Mouse (Mus musculus) midbrain, embryonic 13.5 days (tissue): ENCODE results near the gene Plcb4. TPM values are rescaled to one million over a fixed set of nuclear protein-coding genes. Genes with fewer than 3 reads are reported as not detected.
A peak's percentile ranks its signal among the peaks of the same experiment; 100 is the strongest.

Experiments
- ATAC-seq: fragments of 200-750 bp; cut with Nextera tagmentation; 2 replicates; pipeline ENCODE4 v1.8.0; 2017; ENCODE audit warnings: mild to moderate bottlenecking, moderate TSS enrichment, moderate library complexity
- H3K27ac ChIP-seq: fragments of 300-500 bp; sonication (generic); 2 replicates; pipeline ENCODE4 v1.5.1; 2015; ENCODE audit warnings: inconsistent platforms, mild to moderate bottlenecking, moderate library complexity
- H3K27me3 ChIP-seq: fragments of 300-500 bp; sonication (generic); 2 replicates; pipeline ENCODE4 v1.6.1; 2015; ENCODE audit warnings: mild to moderate bottlenecking, inconsistent platforms
- H3K36me3 ChIP-seq: fragments of 300-500 bp; sonication (generic); 2 replicates; pipeline ENCODE4 v1.6.1; 2015; ENCODE audit warnings: mild to moderate bottlenecking, inconsistent platforms
- H3K4me1 ChIP-seq: fragments of 300-500 bp; sonication (generic); replicated peaks from 2 replicates; pipeline ENCODE4 v1.6.1; 2015; ENCODE audit warnings: inconsistent platforms
- H3K4me2 ChIP-seq: fragments of 300-500 bp; sonication (generic); replicated peaks from 2 replicates; pipeline ENCODE4 v1.6.1; 2015; ENCODE audit warnings: moderate library complexity, mild to moderate bottlenecking, inconsistent platforms
- H3K4me3 ChIP-seq: fragments of 300-500 bp; sonication (generic); replicated peaks from 2 replicates; pipeline ENCODE4 v1.5.1; 2015; ENCODE audit warnings: mild to moderate bottlenecking, inconsistent platforms
- H3K9ac ChIP-seq: fragments of 300-500 bp; sonication (generic); replicated peaks from 2 replicates; pipeline ENCODE4 v1.6.1; 2015; ENCODE audit warnings: mild to moderate bottlenecking, inconsistent platforms
- H3K9me3 ChIP-seq: fragments of 300-500 bp; sonication (generic); 2 replicates; pipeline ENCODE4 v1.6.1; 2016; ENCODE audit warnings: mild to moderate bottlenecking, inconsistent platforms
- WGBS: fragments of 180-500 bp; shearing (Covaris S2); methylation state at CpG from one replicate; pipeline ENCODE4 v1.1.7; 2015; 5-methylcytosine and 5-hydroxymethylcytosine counted together
- polyA plus RNA-seq: library from polyadenylated mRNA; unstranded; fragments of >200 nt; fragmentation: Nextera tagmentation; extraction: Ambion mirVana; gene quantifications from 2 replicates; pipeline ENCODE4 v1.2.1, GENCODE M21; 2015

The Plcb4 gene
- polyA plus RNA-seq, 1 experiment from 2014 or later = 38.2 TPM

DNA sequence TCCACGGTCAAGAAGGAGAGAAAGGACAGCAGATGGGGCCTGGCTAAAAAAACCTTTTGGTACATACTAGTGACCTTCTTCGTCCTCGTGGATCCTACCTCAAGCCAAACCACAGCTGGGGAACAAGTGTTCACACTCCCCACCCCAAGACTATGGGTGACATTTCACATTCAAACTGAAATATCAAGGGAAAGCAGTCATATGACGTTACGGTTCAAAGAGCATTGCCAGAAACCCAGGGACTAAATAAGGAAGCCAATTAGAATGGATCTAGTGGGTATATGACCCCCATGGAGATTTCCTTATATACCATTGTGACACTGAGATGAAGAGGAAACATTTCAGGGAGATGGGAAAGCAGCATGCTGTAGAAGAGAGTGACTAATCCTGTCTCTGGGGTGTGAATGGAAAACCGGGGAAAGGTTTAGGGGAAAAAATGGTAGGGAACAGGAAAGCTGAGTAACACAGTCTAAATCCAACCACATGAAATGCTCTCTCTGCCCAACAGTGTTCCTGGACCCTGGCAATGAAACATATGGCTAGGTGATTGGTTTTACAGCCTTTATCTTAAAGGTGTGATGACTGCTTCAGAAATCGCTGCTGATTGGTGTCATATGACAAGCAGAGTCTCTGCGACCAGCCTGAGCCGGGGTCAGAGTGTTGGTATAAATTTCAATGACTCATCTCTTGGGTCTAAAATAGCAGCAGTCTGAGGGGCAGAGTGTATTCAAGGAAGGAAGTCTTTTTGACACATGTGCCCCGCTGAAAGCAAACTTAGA, 114.6 kb downstream of the Plcb4 start:
- ATAC-seq = no peak
- Histone ChIP-seq H3K36me3 (no peaks in the 10 kb centered on the region), H3K4me2 (no peak overlapping the region), H3K4me3 (no peak overlapping the region), H3K9me3 (no peaks in the 10 kb centered on the region), H3K4me1 (peaks cover 7% of the 10 kb centered on the region), H3K27me3 (no peaks in the 10 kb centered on the region), H3K9ac (no peak overlapping the region), H3K27ac (no peak overlapping the region)
- 70% methylated on average over 10 of the region's 10 CpGs for WGBS

- no peak overlapping the region for H3K27ac ChIP-seq
- no peak overlapping the region for H3K9ac ChIP-seq
- H3K36me3 ChIP-seq = no peaks in the 10 kb centered on the region
- H3K9me3 ChIP-seq = no peaks in the 10 kb centered on the region
- no peaks in the 10 kb centered on the region for H3K27me3 ChIP-seq
- no peak overlapping the region for H3K4me2 ChIP-seq
- 87% methylated on average over 4 of the region's 4 CpGs for whole genome bisulfite sequencing
- peaks cover 7% of the 10 kb centered on the region for H3K4me1 ChIP-seq
- H3K4me3 ChIP-seq = no peak overlapping the region
- ATAC-seq = no peak
Measured at GRCm38 (mm10) chr2:135775026-135775425, 116.2 kb downstream of the Plcb4 start.

DNA sequence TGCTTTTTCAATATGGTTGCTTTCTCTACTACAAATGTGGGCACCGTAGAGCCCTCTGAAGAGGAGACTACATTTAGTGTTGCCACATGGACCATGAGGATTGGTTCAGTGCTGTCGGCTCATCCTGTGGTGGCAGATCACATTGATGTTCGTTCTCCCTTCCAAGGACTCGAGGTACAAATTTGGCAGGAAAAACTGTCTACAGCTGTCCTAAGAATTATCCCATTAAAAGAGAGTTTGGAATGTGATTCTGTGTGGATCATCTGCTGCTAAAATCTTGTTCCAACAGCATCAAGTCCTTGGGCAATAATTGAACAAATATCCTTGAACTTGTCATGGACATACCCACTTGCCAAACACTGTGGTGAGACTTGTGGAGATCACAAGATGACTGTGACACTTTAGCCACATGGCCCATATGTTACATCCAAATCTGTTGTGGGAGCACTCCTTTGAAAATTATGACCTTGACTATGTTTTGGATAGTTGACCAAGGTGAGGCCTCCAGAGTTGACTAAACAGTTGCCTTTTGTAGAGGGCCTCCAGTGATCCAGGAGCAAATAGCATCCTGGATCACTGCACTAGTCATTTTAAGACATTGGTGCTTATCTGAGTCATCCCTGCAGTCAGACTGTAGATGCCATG, 117.4 kb downstream of the Plcb4 start:
- no peak overlapping the region for H3K9ac ChIP-seq
- H3K4me1 ChIP-seq = peaks cover 7% of the 10 kb centered on the region
- no peak overlapping the region for H3K4me2 ChIP-seq
- H3K27ac ChIP-seq = no peak overlapping the region
- no peaks in the 10 kb centered on the region for H3K27me3 ChIP-seq
- WGBS = 95% methylated on average over 4 of the region's 4 CpGs
- no peaks in the 10 kb centered on the region for H3K36me3 ChIP-seq
- no peaks in the 10 kb centered on the region for H3K9me3 ChIP-seq
- no peak overlapping the region for H3K4me3 ChIP-seq
- ATAC-seq = no peak

- H3K9ac ChIP-seq = no peak overlapping the region
- no peaks in the 10 kb centered on the region for H3K27me3 ChIP-seq
- no peak for ATAC-seq
- WGBS = 82% methylated on average over 6 of the region's 6 CpGs
- H3K4me3 ChIP-seq = no peak overlapping the region
- H3K27ac ChIP-seq = no peak overlapping the region
- H3K36me3 ChIP-seq = no peaks in the 10 kb centered on the region
- no peaks in the 10 kb centered on the region for H3K9me3 ChIP-seq
- H3K4me2 ChIP-seq = no peak overlapping the region
- no peaks in the 10 kb centered on the region for H3K4me1 ChIP-seq
Measured at GRCm38 (mm10) chr2:135781391-135781790, 122.6 kb downstream of the Plcb4 start.

- no peak for ATAC-seq
Measured at GRCm38 (mm10) chr2:135787415-135787814, 128.6 kb downstream of the Plcb4 start.

GRCm38 (mm10) chr2:135792907-135793306, 134.1 kb downstream of the Plcb4 start:
- Histone ChIP-seq H3K27me3 (no peaks in the 10 kb centered on the region), H3K27ac (no peak overlapping the region), H3K4me3 (no peak overlapping the region), H3K36me3 (no peaks in the 10 kb centered on the region), H3K9ac (no peak overlapping the region), H3K4me1 (peaks cover 23% of the 10 kb centered on the region), H3K4me2 (no peak overlapping the region), H3K9me3 (no peaks in the 10 kb centered on the region)
- WGBS = 74% methylated on average over 4 of the region's 4 CpGs
- ATAC-seq = peak; percentile 40; the same call in 1 of the 2 replicates

More at GRCm38 (mm10) chr2:135787415-135787814, 128.6 kb downstream of the Plcb4 start:
- Histone ChIP-seq H3K9me3 (no peaks in the 10 kb centered on the region), H3K4me2 (no peak overlapping the region), H3K27me3 (no peaks in the 10 kb centered on the region), H3K9ac (no peak overlapping the region), H3K36me3 (0 out of 2 replicates have a peak, but pooled peaks cover 2% of the 10 kb centered on the region), H3K4me1 (peaks cover 7% of the 10 kb centered on the region; the same call in 1 of the 2 replicates), H3K4me3 (no peak overlapping the region), H3K27ac (no peak overlapping the region)
- WGBS = 97% methylated on average over 6 of the region's 6 CpGs

- no peaks in the 10 kb centered on the region for H3K27me3 ChIP-seq
- no peaks in the 10 kb centered on the region for H3K9me3 ChIP-seq
- H3K9ac ChIP-seq = no peak overlapping the region
- peaks cover 31% of the 10 kb centered on the region for H3K4me1 ChIP-seq
- H3K27ac ChIP-seq = no peak overlapping the region
- ATAC-seq = no peak
- 94% methylated on average over 5 of the region's 5 CpGs for WGBS
- H3K4me2 ChIP-seq = no peak overlapping the region
- H3K36me3 ChIP-seq = no peaks in the 10 kb centered on the region
- H3K4me3 ChIP-seq = no peak overlapping the region
Measured at GRCm38 (mm10) chr2:135796684-135797083, 137.9 kb downstream of the Plcb4 start.

DNA sequence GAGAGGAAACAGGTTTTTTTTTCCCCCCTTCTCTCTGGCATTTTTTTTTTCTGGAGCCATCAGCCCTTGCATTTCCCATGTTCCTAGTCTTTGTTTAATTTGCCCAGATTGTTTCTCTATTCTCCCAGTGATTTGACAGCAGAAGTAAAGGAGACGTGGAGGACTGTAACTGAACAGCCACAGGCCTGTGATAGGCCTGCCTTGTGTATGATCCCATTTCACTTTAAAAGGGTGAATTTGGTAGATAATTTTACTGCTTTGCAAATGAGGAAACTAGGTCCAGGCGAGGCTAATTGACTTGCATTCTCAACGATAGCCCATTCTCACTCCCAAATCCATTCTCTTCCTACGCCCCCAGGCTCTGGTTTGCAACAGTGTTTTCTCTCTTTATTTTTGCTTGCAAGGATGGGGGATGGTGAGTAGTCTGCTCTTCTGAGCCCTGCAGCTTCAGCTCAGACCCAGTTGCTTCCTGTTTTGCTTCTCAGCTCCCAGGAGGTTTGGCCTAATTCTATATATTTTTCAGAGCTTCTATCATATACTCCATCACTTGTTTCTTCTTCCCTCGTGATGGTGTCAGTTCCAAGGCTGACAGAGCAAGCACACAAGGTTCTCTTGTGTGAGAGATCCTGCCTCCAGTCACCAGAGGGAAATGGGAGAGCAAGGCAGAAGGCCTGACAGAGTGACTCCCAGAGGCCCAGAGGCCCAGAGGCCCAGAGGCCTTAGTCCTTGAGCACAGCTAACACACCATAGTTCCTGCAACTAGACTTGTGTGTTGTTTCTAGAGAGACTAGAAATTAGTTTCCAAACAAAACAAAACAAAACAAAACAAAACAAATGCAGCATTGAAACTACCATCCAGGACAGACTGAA, 139.1 kb downstream of the Plcb4 start:
- WGBS = 44% methylated on average over 5 of the region's 5 CpGs
- ATAC-seq = 0 out of 2 replicates have a peak, but pooled peaks have one; percentile 24
- Histone ChIP-seq H3K4me2 (no peak overlapping the region), H3K27ac (peak overlapping the region; percentile 61; the same call in 1 of the 2 replicates), H3K27me3 (no peaks in the 10 kb centered on the region), H3K9ac (no peak overlapping the region), H3K4me3 (no peak overlapping the region), H3K36me3 (no peaks in the 10 kb centered on the region), H3K4me1 (peaks cover 31% of the 10 kb centered on the region), H3K9me3 (no peaks in the 10 kb centered on the region)

- peaks cover 25% of the 10 kb centered on the region for H3K4me1 ChIP-seq
- H3K9ac ChIP-seq = no peak overlapping the region
- no peak overlapping the region for H3K4me3 ChIP-seq
- H3K4me2 ChIP-seq = no peak overlapping the region
- H3K27ac ChIP-seq = no peak overlapping the region
- no peak for ATAC-seq
- H3K9me3 ChIP-seq = no peaks in the 10 kb centered on the region
- WGBS = 55% methylated on average over 10 of the region's 10 CpGs
- H3K36me3 ChIP-seq = no peaks in the 10 kb centered on the region
- H3K27me3 ChIP-seq = no peaks in the 10 kb centered on the region
Measured at GRCm38 (mm10) chr2:135799149-135799770, 140.4 kb downstream of the Plcb4 start.

DNA sequence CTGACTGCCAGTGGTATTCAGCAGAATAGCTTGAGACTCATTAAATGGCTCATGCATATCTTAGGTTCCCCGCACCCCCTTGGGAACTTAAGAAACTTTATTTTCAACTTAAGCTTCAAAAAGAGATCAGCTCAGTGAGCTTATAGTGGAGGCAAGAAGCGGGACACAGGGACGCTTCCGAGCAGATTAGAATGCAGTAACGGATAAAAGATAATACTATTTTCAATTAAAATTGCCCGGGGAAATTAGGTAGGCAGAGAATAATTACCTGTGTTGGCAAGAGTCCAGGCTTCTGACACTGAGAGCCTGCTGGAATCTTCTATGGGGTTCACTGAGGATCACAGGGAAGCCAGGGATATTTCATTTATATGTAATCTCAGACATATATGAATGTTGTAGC, 141.6 kb downstream of the Plcb4 start:
- Histone ChIP-seq H3K9ac (no peak overlapping the region), H3K4me2 (no peak overlapping the region), H3K4me1 (peaks cover 25% of the 10 kb centered on the region), H3K27me3 (no peaks in the 10 kb centered on the region), H3K27ac (no peak overlapping the region), H3K4me3 (no peak overlapping the region), H3K9me3 (no peaks in the 10 kb centered on the region), H3K36me3 (no peaks in the 10 kb centered on the region)
- ATAC-seq = no peak
- 58% methylated on average over 6 of the region's 6 CpGs for WGBS

DNA sequence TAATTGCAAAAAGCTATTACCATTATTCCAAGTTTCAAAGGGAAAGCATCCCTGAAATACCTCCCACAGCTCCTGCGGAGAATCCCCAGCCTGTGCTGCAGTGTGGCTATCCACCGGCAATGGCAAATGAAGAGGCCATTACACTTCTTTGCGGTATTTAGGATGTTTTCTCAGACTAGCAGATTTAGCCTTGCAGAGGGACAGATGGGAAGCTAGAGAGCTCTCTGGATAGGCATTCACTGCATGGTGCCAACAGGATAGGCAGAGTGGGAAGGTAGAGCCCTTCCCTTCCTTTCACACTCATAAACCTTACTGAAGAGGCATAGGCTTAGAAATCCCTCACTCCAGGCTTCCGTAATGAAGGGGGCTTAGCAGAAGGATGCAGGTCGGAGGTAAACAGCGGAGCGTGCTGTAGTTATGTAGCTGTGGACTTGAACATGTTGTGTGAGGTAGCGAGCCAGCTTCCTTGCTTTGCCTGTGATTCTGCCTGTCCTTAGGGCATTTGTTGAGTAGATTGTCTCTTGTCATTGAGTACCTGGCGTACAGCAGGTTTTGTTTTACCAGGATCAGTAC, 144.2 kb downstream of the Plcb4 start:
- Histone ChIP-seq H3K9me3 (no peaks in the 10 kb centered on the region), H3K27ac (no peak overlapping the region), H3K4me3 (no peak overlapping the region), H3K4me1 (peaks cover 15% of the 10 kb centered on the region), H3K4me2 (no peak overlapping the region), H3K36me3 (no peaks in the 10 kb centered on the region), H3K9ac (no peak overlapping the region), H3K27me3 (no peaks in the 10 kb centered on the region)
- 80% methylated on average over 9 of the region's 9 CpGs for WGBS
- ATAC-seq = peak; percentile 34; the same call in 1 of the 2 replicates
